Mouse (Mus musculus): ENCODE results near the gene Camkmt.

Gene Camkmt

GRCm38 (mm10) chr17:85506206-85507088 is 416.1 kb downstream of the Camkmt start:
- DNase-seq, result no peak

GRCm38 (mm10) chr17:85507089-85507460 is 416.7 kb downstream of the Camkmt start:
- no peak for DNase-seq

Data from cerebellum, postnatal 25 days (tissue).